Mouse (Mus musculus) lung, adult 2 months (tissue): ENCODE measurements around the gene Tbx5.

Experiments
- CTCF ChIP-seq: fragments of 200-500 bp; IDR thresholded peaks from 2 replicates; pipeline ENCODE4 v1.5.1; 2011; ENCODE audit warnings: mild to moderate bottlenecking, low read length, control low read depth; ENCODE audit not compliant: insufficient read depth
- POLR2A ChIP-seq: fragments of 200-500 bp; IDR thresholded peaks from 2 replicates; pipeline ENCODE4 v1.6.1; 2011; ENCODE audit warnings: low read depth, mild to moderate bottlenecking, control low read depth, low read length, borderline replicate concordance; ENCODE audit errors: extremely low read depth

- no peak for TF ChIP-seq CTCF
- TF ChIP-seq POLR2A = no peak
These were observed 89.8 kb downstream of the Tbx5 start for GRCm38 (mm10) chr5:119922229-119922628.
